Mouse (Mus musculus) thymus, adult 2 months (tissue): ENCODE results near the gene A3galt2.

Source experiments
- CTCF ChIP-seq: fragments of 200-500 bp; IDR thresholded peaks from 2 replicates; pipeline ENCODE4 v1.5.1; 2012; ENCODE audit warnings: mild to moderate bottlenecking, control low read depth, low read length, moderate library complexity, borderline replicate concordance; ENCODE audit not compliant: control insufficient read depth, poor library complexity, insufficient read depth; ENCODE audit errors: extremely low read depth
- POLR2A ChIP-seq: fragments of 200-500 bp; IDR thresholded peaks from 2 replicates; pipeline ENCODE4 v1.6.1; 2012; ENCODE audit warnings: mild to moderate bottlenecking, low read length, control low read depth, moderate library complexity; ENCODE audit not compliant: control insufficient read depth, poor library complexity, insufficient read depth; ENCODE audit errors: extremely low read depth

DNA sequence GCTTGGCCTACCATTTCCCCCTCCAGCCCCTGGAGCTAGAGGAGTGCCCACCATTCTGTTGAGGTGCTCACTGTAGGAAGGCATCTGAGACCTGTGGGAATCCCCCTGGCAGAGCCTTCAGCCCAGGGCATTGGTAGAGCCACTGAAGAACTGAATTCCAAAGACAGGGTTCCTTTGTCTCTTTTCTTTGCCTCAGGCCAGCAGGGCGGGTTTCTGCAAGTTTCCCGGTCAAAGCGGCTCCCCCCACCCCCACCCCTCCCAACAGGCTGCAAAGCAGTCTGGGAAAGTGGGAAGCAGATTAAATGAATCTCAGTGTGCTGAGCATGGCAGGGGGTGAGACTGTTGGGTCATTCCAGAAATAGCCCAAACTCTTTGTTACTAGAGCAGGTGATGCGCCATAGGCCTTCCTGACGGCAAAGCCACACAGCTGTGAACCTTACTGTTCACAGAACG lies 18.0 kb upstream of the A3galt2 start:
- TF ChIP-seq CTCF (no peak), POLR2A (no peak)
